In genomic region chr9:46600803-46601202, GRCm38 (mm10) we compare ENCODE assay signal across 15 mouse cellular contexts.
DNase-seq lines count a peak whose midpoint lies in the region; ATAC-seq lines count a peak whose summit lies in the region.
"Had no signal": no experiment of that assay in that cellular context is flagged by ENCODE, and none has a peak within 500 bp of the region (broad histone marks: within the 10 kb centered on the region; RNA-seq: fewer than 3 reads in every experiment).

No protein-coding gene starts in this region.

- H3K27me3 ChIP-seq in hindbrain, embryonic 13.5 days: no peaks in the 10 kb centered on the region
- no peaks in the 10 kb centered on the region for H3K27me3 ChIP-seq in hindbrain, embryonic 16.5 days (replicated peaks; ENCODE audit: control insufficient read depth, insufficient read depth, low read length)
- H3K27me3 ChIP-seq in neural tube, embryonic 13.5 days: no peaks in the 10 kb centered on the region
- H3K27me3 ChIP-seq: liver, embryonic 13.5 days had no signal

- H3K4me1 ChIP-seq in hindbrain, embryonic 13.5 days (replicated peaks): peaks cover 34% of the 10 kb centered on the region
- peaks cover 23% of the 10 kb centered on the region for H3K4me1 ChIP-seq in hindbrain, embryonic 16.5 days (ENCODE audit: control insufficient read depth, insufficient read depth, low read depth, low read length)
- peaks cover 37% of the 10 kb centered on the region for H3K4me1 ChIP-seq in neural tube, embryonic 13.5 days (replicated peaks)
- H3K4me1 ChIP-seq: liver, embryonic 13.5 days had no signal

- H3K9ac ChIP-seq in hindbrain, embryonic 13.5 days: no peak overlapping the region
- H3K9ac ChIP-seq in hindbrain, embryonic 16.5 days (ENCODE audit: low read depth, low read length): no peak overlapping the region; the same call in 1 of the 2 replicates
- H3K9ac ChIP-seq in neural tube, embryonic 13.5 days: no peak overlapping the region
- H3K9ac ChIP-seq: liver, embryonic 13.5 days had no signal

- H3K9me3 ChIP-seq in hindbrain, embryonic 13.5 days: no peaks in the 10 kb centered on the region
- no peaks in the 10 kb centered on the region for H3K9me3 ChIP-seq in hindbrain, embryonic 16.5 days (ENCODE audit: control insufficient read depth, low read length)
- H3K9me3 ChIP-seq in neural tube, embryonic 13.5 days: no peaks in the 10 kb centered on the region
- H3K9me3 ChIP-seq: liver, embryonic 13.5 days had no signal

- WGBS in hindbrain, embryonic 13.5 days: 90% methylated on average over 9 of the region's 9 CpGs
- WGBS in hindbrain, embryonic 16.5 days: 80% methylated on average over 9 of the region's 9 CpGs
- 80% methylated on average over 9 of the region's 9 CpGs for WGBS in neural tube, embryonic 13.5 days

- H3K4me3 ChIP-seq in hindbrain, embryonic 13.5 days: no peak overlapping the region
- H3K4me3 ChIP-seq in hindbrain, embryonic 16.5 days (ENCODE audit: low read length): no peak overlapping the region
- H3K4me3 ChIP-seq in neural tube, embryonic 13.5 days: no peak overlapping the region
- H3K4me3 ChIP-seq: hindbrain, embryonic 10.5 days; liver, embryonic 13.5 days had no signal

- H3K4me2 ChIP-seq in hindbrain, embryonic 13.5 days: no peak overlapping the region
- H3K4me2 ChIP-seq in hindbrain, embryonic 16.5 days (ENCODE audit: low read length): no peak overlapping the region
- no peak overlapping the region for H3K4me2 ChIP-seq in neural tube, embryonic 13.5 days
- H3K4me2 ChIP-seq: liver, embryonic 13.5 days had no signal

- no peak for ATAC-seq in hindbrain, embryonic 13.5 days (ENCODE audit: low FRiP score)
- no peak for ATAC-seq in hindbrain, embryonic 16.5 days
- ATAC-seq in neural tube, embryonic 13.5 days (ENCODE audit: low read depth): no peak
- ATAC-seq in inflammation-experienced regulatory T-cells, adult 6 months: no peak
- ATAC-seq: lung, postnatal 0 days had no signal

- intact Hi-C loops in heart, postnatal 14 days (cut with DNase I): no loop called here

- no peaks in the 10 kb centered on the region for H3K36me3 ChIP-seq in hindbrain, embryonic 13.5 days
- no peaks in the 10 kb centered on the region for H3K36me3 ChIP-seq in hindbrain, embryonic 16.5 days (ENCODE audit: control insufficient read depth, insufficient read depth, low read length)
- H3K36me3 ChIP-seq in neural tube, embryonic 13.5 days: no peaks in the 10 kb centered on the region
- H3K36me3 ChIP-seq: hindbrain, embryonic 10.5 days; liver, embryonic 13.5 days had no signal

- peak; percentile 37 for DNase-seq in heart, adult 11 months
- DNase-seq in heart, postnatal 14 days: no peak
- DNase-seq in neural tube, embryonic 10.5 days (ENCODE audit: extremely low spot score, low spot score): no peak
- DNase-seq in frontal cortex, postnatal 10 days (ENCODE audit: low spot score in 2 of 2): no peak
- DNase-seq: cerebellum, adult 9-11 months; kidney, adult 2 months; kidney, postnatal 36 days; liver, embryonic 13.5 days; thymus, postnatal 36 days had no signal

- peak overlapping the region; percentile 63 for H3K27ac ChIP-seq in hindbrain, embryonic 13.5 days
- H3K27ac ChIP-seq in hindbrain, embryonic 16.5 days (ENCODE audit: low read depth, low read length): no peak overlapping the region; the same call in 1 of the 2 replicates
- peak overlapping the region; percentile 61 for H3K27ac ChIP-seq in neural tube, embryonic 13.5 days (replicated peaks)
- H3K27ac ChIP-seq: hindbrain, embryonic 10.5 days; liver, embryonic 13.5 days had no signal
